Mouse (Mus musculus) midbrain, embryonic 11.5 days (tissue): ENCODE results near the gene Stx5a. TPM values are rescaled to one million over a fixed set of nuclear protein-coding genes. Genes with fewer than 3 reads are reported as not detected.

Experiments
- ATAC-seq: fragments of 200-750 bp; cut with Nextera tagmentation; 2 replicates; pipeline ENCODE4 v1.8.0; 2017; ENCODE audit warnings: moderate TSS enrichment, moderate library complexity; ENCODE audit not compliant: low FRiP score
- DNase-seq: peaks from one replicate; pipeline ENCODE4 v3.0.0; 2015; ENCODE audit warnings: low spot score; ENCODE audit errors: missing footprints
- H3K27ac ChIP-seq: fragments of 300-500 bp; sonication (generic); 2 replicates; pipeline ENCODE4 v1.5.1; 2014; ENCODE audit warnings: low read depth, low read length
- H3K27me3 ChIP-seq: fragments of 300-500 bp; sonication (generic); 2 replicates; pipeline ENCODE4 v1.6.1; 2014; ENCODE audit warnings: mild to moderate bottlenecking, low read length, moderate library complexity, mixed read lengths; ENCODE audit not compliant: control insufficient read depth, insufficient read depth
- H3K36me3 ChIP-seq: fragments of 300-500 bp; sonication (generic); 2 replicates; pipeline ENCODE4 v1.6.1; 2014; ENCODE audit warnings: mild to moderate bottlenecking, low read length, moderate library complexity, mixed read lengths; ENCODE audit not compliant: control insufficient read depth, insufficient read depth
- H3K4me1 ChIP-seq: fragments of 300-500 bp; sonication (generic); 2 replicates; pipeline ENCODE4 v1.6.1; 2014; ENCODE audit warnings: low read length; ENCODE audit not compliant: control insufficient read depth, insufficient read depth
- H3K4me2 ChIP-seq: fragments of 300-500 bp; sonication (generic); 2 replicates; pipeline ENCODE4 v1.6.1; 2014; ENCODE audit warnings: mild to moderate bottlenecking, moderate library complexity
- H3K4me3 ChIP-seq: fragments of 300-500 bp; sonication (generic); 2 replicates; pipeline ENCODE4 v1.5.1; 2014; ENCODE audit warnings: low read depth, low read length
- H3K9ac ChIP-seq: fragments of 300-500 bp; sonication (generic); 2 replicates; pipeline ENCODE4 v1.6.1; 2014; ENCODE audit warnings: low read length
- H3K9me3 ChIP-seq: fragments of 300-500 bp; sonication (generic); 2 replicates; pipeline ENCODE4 v1.6.1; 2016; ENCODE audit warnings: low read length; ENCODE audit not compliant: control insufficient read depth
- WGBS: fragments of 180-500 bp; shearing (Covaris S2); extraction: QIAGEN DNeasy Blood & Tissue Kit; methylation state at CpG from one replicate; pipeline ENCODE4 v1.1.7; 2014; 5-methylcytosine and 5-hydroxymethylcytosine counted together
- polyA plus RNA-seq: library from polyadenylated mRNA; unstranded; fragments of >200 nt; fragmentation: Nextera tagmentation; extraction: Ambion mirVana; gene quantifications from 2 replicates; pipeline ENCODE4 v1.2.1, GENCODE M21; 2014

The Stx5a gene
- polyA plus RNA-seq, 1 experiment from 2014 or later = 85.6 TPM

- no peaks in the 10 kb centered on the region for H3K27me3 ChIP-seq
- DNase-seq (peak; percentile 77), ATAC-seq (no peak)
- no peaks in the 10 kb centered on the region for H3K9me3 ChIP-seq
- H3K4me3 ChIP-seq = no peak overlapping the region
- no peak overlapping the region for H3K4me2 ChIP-seq
- H3K9ac ChIP-seq = no peak overlapping the region
- 81% methylated on average over 7 of the region's 7 CpGs for WGBS
- H3K36me3 ChIP-seq = peaks cover 27% of the 10 kb centered on the region; the same call in 1 of the 2 replicates
- H3K27ac ChIP-seq = no peak overlapping the region
- peaks cover 1% of the 10 kb centered on the region; the same call in 1 of the 2 replicates for H3K4me1 ChIP-seq
Observed at GRCm38 (mm10) chr19:8706132-8706667, 35.0 kb upstream of the Stx5a start.

- no peak overlapping the region for H3K4me2 ChIP-seq
- H3K36me3 ChIP-seq = peaks cover 27% of the 10 kb centered on the region; the same call in 1 of the 2 replicates
Observed at GRCm38 (mm10) chr19:8706930-8707329, 34.3 kb upstream of the Stx5a start.

GRCm38 (mm10) chr19:8708954-8709353 is 32.3 kb upstream of the Stx5a start:
- WGBS = 89% methylated on average over 8 of the region's 8 CpGs
- H3K36me3 ChIP-seq = peaks cover 27% of the 10 kb centered on the region; the same call in 1 of the 2 replicates
- peaks cover 13% of the 10 kb centered on the region for H3K4me1 ChIP-seq

More at GRCm38 (mm10) chr19:8706930-8707329, 34.3 kb upstream of the Stx5a start:
- H3K4me1 ChIP-seq = peaks cover 9% of the 10 kb centered on the region
- no peak overlapping the region for H3K4me3 ChIP-seq
- DNase-seq = peak; percentile 79
- 94% methylated on average over 7 of the region's 7 CpGs for WGBS
- H3K9ac ChIP-seq = no peak overlapping the region
- H3K27ac ChIP-seq = no peak overlapping the region
- H3K9me3 ChIP-seq = no peaks in the 10 kb centered on the region
- no peaks in the 10 kb centered on the region for H3K27me3 ChIP-seq
- no peak for ATAC-seq

GRCm38 (mm10) chr19:8710057-8710456 is 31.2 kb upstream of the Stx5a start:
- H3K27ac ChIP-seq = no peak overlapping the region
- H3K36me3 ChIP-seq = peaks cover 27% of the 10 kb centered on the region; the same call in 1 of the 2 replicates
- no peak for ATAC-seq
- DNase-seq = no peak
- H3K27me3 ChIP-seq = no peaks in the 10 kb centered on the region
- H3K4me2 ChIP-seq = no peak overlapping the region
- no peaks in the 10 kb centered on the region for H3K9me3 ChIP-seq
- WGBS = 92% methylated on average over 2 of the region's 2 CpGs
- no peak overlapping the region for H3K4me3 ChIP-seq
- no peak overlapping the region for H3K9ac ChIP-seq
- H3K4me1 ChIP-seq = peaks cover 16% of the 10 kb centered on the region

More at GRCm38 (mm10) chr19:8708954-8709353, 32.3 kb upstream of the Stx5a start:
- Histone ChIP-seq H3K27me3 (no peaks in the 10 kb centered on the region), H3K9ac (no peak overlapping the region), H3K9me3 (no peaks in the 10 kb centered on the region), H3K4me3 (no peak overlapping the region), H3K4me2 (no peak overlapping the region), H3K27ac (no peak overlapping the region)
- ATAC-seq = no peak
- DNase-seq = no peak

GRCm38 (mm10) chr19:8711506-8711905 is 29.7 kb upstream of the Stx5a start:
- Histone ChIP-seq H3K4me1 (peaks cover 16% of the 10 kb centered on the region), H3K27me3 (no peaks in the 10 kb centered on the region), H3K27ac (no peak overlapping the region), H3K4me2 (peak overlapping the region; percentile 73), H3K36me3 (peaks cover 27% of the 10 kb centered on the region; the same call in 1 of the 2 replicates), H3K9me3 (no peaks in the 10 kb centered on the region), H3K9ac (peak overlapping the region; percentile 93; the same call in 1 of the 2 replicates), H3K4me3 (peak overlapping the region; percentile 91; the same call in 1 of the 2 replicates)
- 87% methylated on average over 4 of the region's 4 CpGs for WGBS
- ATAC-seq = no peak
- DNase-seq = no peak

GRCm38 (mm10) chr19:8711949-8712869 is 29.0 kb upstream of the Stx5a start:
- Histone ChIP-seq H3K36me3 (peaks cover 27% of the 10 kb centered on the region; the same call in 1 of the 2 replicates), H3K9me3 (no peaks in the 10 kb centered on the region), H3K4me3 (peak overlapping the region; percentile 91), H3K4me1 (peaks cover 16% of the 10 kb centered on the region), H3K4me2 (peak overlapping the region; percentile 73), H3K27ac (peak overlapping the region; percentile 77), H3K27me3 (no peaks in the 10 kb centered on the region), H3K9ac (peak overlapping the region; percentile 93)
- 72% methylated on average over 10 of the region's 10 CpGs for WGBS
- DNase-seq = no peak
- ATAC-seq = no peak

GRCm38 (mm10) chr19:8712870-8713305 is 28.3 kb upstream of the Stx5a start:
- WGBS = under 1% methylated on average over 13 of the region's 13 CpGs
- Histone ChIP-seq H3K4me2 (peak overlapping the region; percentile 73), H3K4me3 (peak overlapping the region; percentile 91), H3K27ac (peak overlapping the region; percentile 77), H3K27me3 (no peaks in the 10 kb centered on the region), H3K4me1 (peaks cover 16% of the 10 kb centered on the region), H3K36me3 (peaks cover 22% of the 10 kb centered on the region; the same call in 1 of the 2 replicates), H3K9ac (peak overlapping the region; percentile 93), H3K9me3 (no peaks in the 10 kb centered on the region)
- DNase-seq (peak; percentile 97), ATAC-seq (peak; percentile 85)

GRCm38 (mm10) chr19:8713306-8713996 is 27.8 kb upstream of the Stx5a start:
- DNase-seq (peak; percentile 98), ATAC-seq (peak; percentile 95)
- WGBS = 0% methylated on average over 51 of the region's 51 CpGs

More at GRCm38 (mm10) chr19:8713306-8713996, 27.8 kb upstream of the Stx5a start:
- Histone ChIP-seq H3K4me3 (peak overlapping the region; percentile 91), H3K27ac (peak overlapping the region; percentile 77), H3K4me1 (peaks cover 16% of the 10 kb centered on the region), H3K4me2 (peak overlapping the region; percentile 73), H3K9ac (peak overlapping the region; percentile 93), H3K9me3 (no peaks in the 10 kb centered on the region), H3K27me3 (no peaks in the 10 kb centered on the region), H3K36me3 (peaks cover 17% of the 10 kb centered on the region; the same call in 1 of the 2 replicates)
